Mouse (Mus musculus) G1E (cell line): Measurements from ENCODE around the gene Ntsr2. TPM values are rescaled to one million over a fixed set of nuclear protein-coding genes. Genes with fewer than 3 reads are reported as not detected.

Source experiments
- ATAC-seq: 2 replicates; pipeline ENCODE4 v1.8.0; 2016; ENCODE audit warnings: mild to moderate bottlenecking; ENCODE audit not compliant: insufficient number of reproducible peaks, poor library complexity, low FRiP score, severe bottlenecking; ENCODE audit errors: extremely low read depth
- DNase-seq: peaks from one replicate; pipeline ENCODE4 v3.0.0; 2012; ENCODE audit warnings: low spot score
- H3K27me3 ChIP-seq: 2 replicates; pipeline ENCODE4 v1.6.1; 2012; ENCODE audit warnings: mild to moderate bottlenecking, low read length, inconsistent platforms; ENCODE audit not compliant: insufficient read depth
- H3K36me3 ChIP-seq: replicated peaks from 2 replicates; pipeline ENCODE3; 2012; ENCODE audit warnings: mild to moderate bottlenecking, inconsistent platforms
- H3K4me1 ChIP-seq: 2 replicates; pipeline ENCODE4 v1.6.1; 2012; ENCODE audit warnings: low read depth, low read length, inconsistent platforms, mixed read lengths; ENCODE audit not compliant: insufficient read depth
- H3K4me3 ChIP-seq: 2 replicates; pipeline ENCODE4 v1.5.1; 2012; ENCODE audit warnings: low read depth, mild to moderate bottlenecking, inconsistent platforms, low read length, moderate library complexity, mixed read lengths
- H3K9me3 ChIP-seq: replicated peaks from 2 replicates; pipeline ENCODE4 v1.6.1; 2012; ENCODE audit warnings: inconsistent platforms
- CTCF ChIP-seq: IDR thresholded peaks from 2 replicates; pipeline ENCODE4 v1.5.1; 2012; ENCODE audit warnings: low read depth, low read length, inconsistent platforms, mixed read lengths
- GATA1 ChIP-seq: IDR thresholded peaks from 2 replicates; pipeline ENCODE4 v1.6.1; 2012; ENCODE audit warnings: borderline replicate concordance, low read length, inconsistent platforms, mixed read lengths
- GATA2 ChIP-seq: IDR thresholded peaks from 2 replicates; pipeline ENCODE4 v1.6.1; 2012; ENCODE audit warnings: low read depth, low read length, inconsistent platforms, borderline replicate concordance
- POLR2AphosphoS5 ChIP-seq: IDR thresholded peaks from 2 replicates; pipeline ENCODE4 v1.6.1; 2012; ENCODE audit warnings: low read depth, low read length, inconsistent platforms; ENCODE audit not compliant: insufficient replicate concordance
- TAL1 ChIP-seq: conservative IDR thresholded peaks from 2 replicates; pipeline ENCODE4 v1.6.1; 2012; ENCODE audit warnings: low read depth, low read length, inconsistent platforms, mixed read lengths
- polyA plus RNA-seq: library from polyadenylated mRNA; stranded (reverse); fragments of >175 nt; gene quantifications from 2 replicates; pipeline ENCODE4 v1.2.3, GENCODE M21; 2012
- total RNA-seq, 2 experiments: library from RNA; stranded (forward) in 1 of 2; stranded (reverse) in 1 of 2; fragments of 200-1000 nt in 1 of 2; fragments of >200 nt in 1 of 2; fragmentation: Nextera tagmentation in 1 of 2; gene quantifications; 2 replicates each; pipeline ENCODE4 v1.2.3; 2014 to 2017

Gene Ntsr2
- not detected in 2 replicates for total RNA-seq (2014; fragmentation: Nextera tagmentation)
- 0.05 and 0.12 TPM in 2 replicates for total RNA-seq (2017)
- polyA plus RNA-seq, result not detected in 2 replicates

- Histone ChIP-seq H3K4me1 (no peaks in the 10 kb centered on the region), H3K4me3 (no peak within 1 kb of the TSS), H3K36me3 (no peaks in the 10 kb centered on the region), H3K9me3 (no peaks in the 10 kb centered on the region), H3K27me3 (peaks cover 6% of the 10 kb centered on the region)
- ATAC-seq, result no peak
- no peak for TF ChIP-seq GATA1
- DNase-seq, result no peak
These were observed at the start of gene Ntsr2 for GRCm38 (mm10) chr12:16653332-16654093. Gene Ntsr2, plus strand, starts transcription at chr12:16653382.

GRCm38 (mm10) chr12:16605624-16606023 lies 47.6 kb upstream of the Ntsr2 start:
- DNase-seq (no peak), ATAC-seq (no peak)
- 0 out of 2 replicates have a peak, but pooled peaks cover 3% of the 10 kb centered on the region for H3K4me1 ChIP-seq
- peaks cover 13% of the 10 kb centered on the region for H3K27me3 ChIP-seq
- H3K9me3 ChIP-seq, result no peaks in the 10 kb centered on the region
- no peaks in the 10 kb centered on the region for H3K36me3 ChIP-seq
- no peak overlapping the region for H3K4me3 ChIP-seq
- TF ChIP-seq GATA1, result no peak
- no peak for TF ChIP-seq GATA2
- no peak for TF ChIP-seq CTCF
- no peak for TF ChIP-seq TAL1

- Histone ChIP-seq H3K4me3 (no peak within 1 kb of the TSS), H3K36me3 (no peaks in the 10 kb centered on the region), H3K27me3 (peaks cover 28% of the 10 kb centered on the region), H3K9me3 (no peaks in the 10 kb centered on the region), H3K4me1 (no peaks in the 10 kb centered on the region)
- no peak for DNase-seq
- ATAC-seq, result no peak
- TF ChIP-seq POLR2AphosphoS5 (no peak), GATA2 (no peak)
These were observed 42.2 kb upstream of the Ntsr2 start, which contains the start of gene Lpin1 for GRCm38 (mm10) chr12:16610936-16611335. Gene Lpin1, minus strand, starts transcription at chr12:16610966.

DNA sequence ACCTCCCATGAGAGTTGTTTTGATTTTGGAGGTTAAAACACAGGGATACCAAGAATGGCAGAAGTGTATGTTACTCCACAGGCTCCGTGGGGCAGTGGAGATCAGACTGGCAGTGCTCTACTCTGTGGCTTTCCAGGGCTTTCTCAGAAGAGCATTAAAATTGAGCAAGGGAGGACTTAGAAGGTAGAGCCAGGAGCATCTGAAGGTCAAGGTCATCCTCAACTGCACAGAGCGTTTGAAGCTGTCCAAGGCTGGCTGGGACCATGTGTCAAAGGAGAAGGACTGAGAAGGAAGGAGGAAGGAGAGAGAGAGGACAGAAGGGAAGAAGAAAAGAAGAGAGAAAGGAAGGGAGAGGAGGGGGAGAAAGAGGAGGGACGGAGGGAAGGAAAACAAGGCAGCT lies 38.6 kb upstream of the Ntsr2 start:
- TF ChIP-seq TAL1, result no peak
- no peak for TF ChIP-seq POLR2AphosphoS5
- no peak for TF ChIP-seq CTCF
- no peak for TF ChIP-seq GATA2
- no peak for TF ChIP-seq GATA1
- Histone ChIP-seq H3K4me1 (no peaks in the 10 kb centered on the region), H3K36me3 (no peaks in the 10 kb centered on the region), H3K27me3 (peaks cover 43% of the 10 kb centered on the region), H3K9me3 (no peaks in the 10 kb centered on the region), H3K4me3 (no peak overlapping the region)
- DNase-seq, result no peak
- ATAC-seq, result no peak

DNA sequence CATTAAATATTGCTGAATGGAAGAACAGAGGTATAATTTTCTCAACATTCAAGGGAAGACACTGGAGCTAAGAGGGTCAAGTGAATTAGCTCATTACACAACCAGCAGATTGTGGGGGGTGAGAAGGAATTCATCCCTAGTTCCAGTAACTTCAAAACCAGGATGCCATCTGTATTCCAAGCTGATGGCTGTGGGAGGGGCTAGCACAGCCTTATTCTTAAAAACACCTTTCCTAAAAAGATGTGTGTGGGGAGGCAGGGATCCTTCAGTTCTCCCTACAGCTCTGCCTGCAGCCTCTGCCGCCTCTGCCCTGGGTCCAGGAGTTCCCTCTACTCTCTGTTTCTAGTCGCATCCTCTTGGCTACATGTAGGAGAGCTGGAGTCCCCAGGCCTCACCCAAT lies 37.4 kb upstream of the Ntsr2 start:
- Histone ChIP-seq H3K4me1 (no peaks in the 10 kb centered on the region), H3K4me3 (no peak overlapping the region), H3K9me3 (no peaks in the 10 kb centered on the region), H3K27me3 (peaks cover 44% of the 10 kb centered on the region), H3K36me3 (no peaks in the 10 kb centered on the region)
- TF ChIP-seq GATA1 (no peak), TAL1 (no peak)
- no peak for ATAC-seq
- no peak for DNase-seq

DNA sequence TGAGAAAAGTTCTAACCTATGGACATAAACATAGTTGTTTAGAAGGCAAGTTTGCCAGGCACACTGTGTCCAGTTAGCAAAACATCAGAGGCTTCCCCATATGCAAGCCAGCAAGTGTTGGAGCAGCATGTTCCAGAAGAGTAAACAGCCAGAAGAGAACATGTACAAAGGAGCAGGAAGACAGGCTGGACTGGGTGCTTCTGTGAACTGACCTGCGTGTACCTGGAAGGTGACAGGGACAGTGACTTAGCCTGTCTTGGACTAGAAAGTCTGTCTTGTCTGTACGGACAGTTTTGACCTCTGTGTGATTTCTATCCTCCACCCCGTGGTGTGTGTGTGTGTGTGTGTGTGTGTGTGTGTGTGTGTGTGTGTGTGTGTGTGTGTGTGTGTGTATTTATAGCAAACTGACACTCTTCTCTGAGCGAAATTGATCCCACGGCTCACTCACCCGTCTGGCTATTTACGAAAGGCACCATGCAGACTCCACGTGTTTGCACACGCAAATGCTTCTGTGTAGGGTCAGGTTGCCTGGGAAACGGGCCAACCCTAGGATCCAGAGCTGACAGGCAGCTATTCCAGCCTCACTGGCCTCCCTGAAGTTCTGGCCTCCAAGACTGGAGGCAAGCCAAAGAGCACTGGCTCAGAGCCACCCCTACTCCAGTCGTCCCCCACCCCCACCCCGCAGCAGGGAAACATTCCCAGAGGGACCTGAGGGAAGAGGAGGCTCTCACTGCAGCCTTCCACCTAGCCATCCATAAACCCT lies 34.5 kb upstream of the Ntsr2 start:
- Histone ChIP-seq H3K36me3 (no peaks in the 10 kb centered on the region), H3K4me3 (no peak overlapping the region), H3K4me1 (no peaks in the 10 kb centered on the region), H3K9me3 (no peaks in the 10 kb centered on the region), H3K27me3 (peaks cover 33% of the 10 kb centered on the region)
- ATAC-seq (no peak), DNase-seq (no peak)
- TF ChIP-seq GATA2 (no peak), POLR2AphosphoS5 (no peak), CTCF (no peak), GATA1 (no peak), TAL1 (no peak)

DNA sequence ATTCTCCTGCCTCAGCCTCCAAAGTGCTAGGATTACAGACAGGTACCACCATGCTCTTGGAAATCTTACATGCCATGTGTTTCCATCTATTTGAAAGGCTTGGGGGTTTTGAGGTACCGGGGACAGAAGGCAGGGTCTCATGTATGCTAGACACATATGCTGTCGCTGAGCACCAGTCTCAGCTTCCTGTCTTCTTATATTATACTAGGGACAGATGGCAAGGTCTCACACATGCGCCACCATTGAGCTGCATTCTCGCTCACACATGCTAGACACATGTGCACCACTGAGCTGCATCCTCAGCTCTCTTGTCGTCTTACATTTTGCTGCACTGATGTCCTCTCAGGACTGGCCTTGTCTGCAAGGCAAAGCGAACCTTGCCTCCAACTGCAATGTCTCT lies 33.7 kb upstream of the Ntsr2 start:
- DNase-seq (no peak), ATAC-seq (no peak)
- Histone ChIP-seq H3K4me3 (no peak overlapping the region), H3K36me3 (no peaks in the 10 kb centered on the region), H3K4me1 (no peaks in the 10 kb centered on the region), H3K9me3 (no peaks in the 10 kb centered on the region), H3K27me3 (peaks cover 31% of the 10 kb centered on the region)
- TF ChIP-seq POLR2AphosphoS5, result no peak
- no peak for TF ChIP-seq TAL1
- no peak for TF ChIP-seq CTCF
- no peak for TF ChIP-seq GATA1
- no peak for TF ChIP-seq GATA2
